Mouse (Mus musculus) CH12.LX (cell line): ENCODE data around the gene Ankrd39. TPM values are rescaled to one million over a fixed set of nuclear protein-coding genes. Genes with fewer than 3 reads are reported as not detected.

Experiments
- DNase-seq: peaks from one replicate; pipeline ENCODE4 v3.0.0-alpha.2; 2013; ENCODE audit errors: extremely low read depth
- H3K27ac ChIP-seq: 2 replicates; pipeline ENCODE4 v1.5.1; 2012; ENCODE audit warnings: low read depth, mild to moderate bottlenecking, control low read depth, moderate library complexity; ENCODE audit not compliant: insufficient read depth
- H3K27me3 ChIP-seq: replicated peaks from 2 replicates; pipeline ENCODE3; 2012; ENCODE audit warnings: inconsistent platforms
- H3K36me3 ChIP-seq, 2 experiments: replicated peaks in 1 of 2; 2 replicates each; pipeline versions ENCODE3 to v1.6.1; 2012; ENCODE audit warnings: inconsistent platforms in 1 of 2, low read length in 1 of 2, mild to moderate bottlenecking in 1 of 2, mixed read lengths in 1 of 2, moderate library complexity in 1 of 2; ENCODE audit not compliant: control insufficient read depth in 1 of 2, insufficient read depth in 1 of 2
- H3K4me1 ChIP-seq, 2 experiments: 2 replicates each; pipeline ENCODE4 v1.6.1; 2012; ENCODE audit warnings: inconsistent platforms in 1 of 2, moderate library complexity in 1 of 2; ENCODE audit not compliant: insufficient read depth in 2 of 2, control insufficient read depth in 1 of 2
- H3K4me2 ChIP-seq: 2 replicates; pipeline ENCODE4 v1.6.1; 2012; ENCODE audit warnings: low read depth, mild to moderate bottlenecking, control low read depth; ENCODE audit not compliant: poor library complexity, insufficient read depth, severe bottlenecking
- H3K4me3 ChIP-seq, 3 experiments: fragments of 150-350 bp in 1 of 3; sonication (generic) in 1 of 3; replicated peaks in 1 of 3; 2 replicates each; pipeline versions ENCODE3 to v1.5.1; 2011 to 2012; ENCODE audit warnings: low read depth in 2 of 3, low read length in 2 of 3, mild to moderate bottlenecking in 2 of 3, moderate library complexity in 2 of 3, control low read depth in 1 of 3, improper control_type of control experiment in 1 of 3, inconsistent platforms in 1 of 3, mixed read lengths in 1 of 3; ENCODE audit not compliant: poor library complexity in 1 of 3
- H3K79me2 ChIP-seq: replicated peaks from 2 replicates; pipeline ENCODE4 v1.6.1; 2012; ENCODE audit warnings: mild to moderate bottlenecking, moderate library complexity; ENCODE audit not compliant: control insufficient read depth, poor library complexity, insufficient read depth, severe bottlenecking; ENCODE audit errors: extremely low read depth
- H3K9ac ChIP-seq: 2 replicates; pipeline ENCODE4 v1.6.1; 2012; ENCODE audit warnings: low read depth, mild to moderate bottlenecking, control low read depth, moderate library complexity; ENCODE audit not compliant: insufficient read depth
- H3K9me3 ChIP-seq: replicated peaks from 2 replicates; pipeline ENCODE3; 2012; ENCODE audit warnings: low read length, inconsistent platforms, mixed read lengths
- CHD1 ChIP-seq: IDR thresholded peaks from 2 replicates; pipeline ENCODE4 v1.6.1; 2012; ENCODE audit warnings: low read depth, low read length, improper control_type of control experiment, inconsistent platforms
- CHD2 ChIP-seq: IDR thresholded peaks from 2 replicates; pipeline ENCODE4 v1.6.1; 2011; ENCODE audit warnings: low read length, improper control_type of control experiment
- CTCF ChIP-seq, 2 experiments: IDR thresholded peaks in 1 of 2; conservative IDR thresholded peaks in 1 of 2; 2 replicates each; pipeline ENCODE4 v1.5.1; 2011 to 2012; ENCODE audit warnings: low read depth in 2 of 2, low read length in 2 of 2, improper control_type of control experiment in 1 of 2, inconsistent platforms in 1 of 2, mild to moderate bottlenecking in 1 of 2, moderate library complexity in 1 of 2
- E2F4 ChIP-seq: IDR thresholded peaks from 2 replicates; pipeline ENCODE4 v1.6.1; 2011; ENCODE audit warnings: low read depth, low read length, improper control_type of control experiment; ENCODE audit not compliant: insufficient replicate concordance
- ELF1 ChIP-seq: IDR thresholded peaks from 2 replicates; pipeline ENCODE4 v1.6.1; 2014; ENCODE audit warnings: low read depth, mild to moderate bottlenecking, inconsistent platforms, low read length, improper control_type of control experiment
- EP300 ChIP-seq: IDR thresholded peaks from 2 replicates; pipeline ENCODE4 v1.6.1; 2011; ENCODE audit warnings: low read length, improper control_type of control experiment
- HCFC1 ChIP-seq: IDR thresholded peaks from 2 replicates; pipeline ENCODE4 v1.6.1; 2012; ENCODE audit warnings: low read depth, mild to moderate bottlenecking, inconsistent platforms, low read length, improper control_type of control experiment
- IRF4 ChIP-seq: IDR thresholded peaks from 2 replicates; pipeline ENCODE4 v1.6.1; 2014; ENCODE audit warnings: low read depth, mild to moderate bottlenecking, inconsistent platforms, low read length, improper control_type of control experiment
- JUND ChIP-seq: conservative IDR thresholded peaks from 2 replicates; pipeline ENCODE4 v1.6.1; 2011; ENCODE audit warnings: low read depth, low read length, improper control_type of control experiment
- KAT2A ChIP-seq: IDR thresholded peaks from 2 replicates; pipeline ENCODE4 v1.6.1; 2012; ENCODE audit warnings: low read length, improper control_type of control experiment, inconsistent platforms; ENCODE audit not compliant: insufficient replicate concordance
- MAX ChIP-seq: IDR thresholded peaks from 2 replicates; pipeline ENCODE4 v1.6.1; 2011; ENCODE audit warnings: low read length, improper control_type of control experiment
- MAZ ChIP-seq: IDR thresholded peaks from 2 replicates; pipeline ENCODE4 v1.6.1; 2012; ENCODE audit warnings: low read depth, mild to moderate bottlenecking, inconsistent platforms, low read length, improper control_type of control experiment, moderate library complexity
- MEF2A ChIP-seq: IDR thresholded peaks from 2 replicates; pipeline ENCODE4 v1.6.1; 2014; ENCODE audit warnings: low read depth, mild to moderate bottlenecking, inconsistent platforms, low read length, improper control_type of control experiment, borderline replicate concordance
- MXI1 ChIP-seq: IDR thresholded peaks from 2 replicates; pipeline ENCODE4 v1.6.1; 2011; ENCODE audit warnings: mild to moderate bottlenecking, low read depth, low read length, improper control_type of control experiment
- NELFE ChIP-seq: IDR thresholded peaks from 2 replicates; pipeline ENCODE4 v1.6.1; 2011; ENCODE audit warnings: low read depth, low read length, improper control_type of control experiment
- NRF1 ChIP-seq: IDR thresholded peaks from 2 replicates; pipeline ENCODE4 v1.6.1; 2014; ENCODE audit warnings: low read depth, mild to moderate bottlenecking, inconsistent platforms, low read length, improper control_type of control experiment, moderate library complexity
- PAX5 ChIP-seq: IDR thresholded peaks from 2 replicates; pipeline ENCODE4 v1.6.1; 2012; ENCODE audit warnings: low read length, inconsistent platforms, mixed read lengths
- POLR2A ChIP-seq: IDR thresholded peaks from 2 replicates; pipeline ENCODE4 v1.6.1; 2011; ENCODE audit warnings: low read depth, mild to moderate bottlenecking, improper control_type of control experiment, low read length
- POLR2AphosphoS2 ChIP-seq: IDR thresholded peaks from 2 replicates; pipeline ENCODE4 v1.6.1; 2011; ENCODE audit warnings: low read depth, low read length, improper control_type of control experiment
- RAD21 ChIP-seq: IDR thresholded peaks from 2 replicates; pipeline ENCODE4 v1.6.1; 2011; ENCODE audit warnings: low read depth, mild to moderate bottlenecking, low read length, improper control_type of control experiment, moderate library complexity
- SIN3A ChIP-seq: IDR thresholded peaks from 2 replicates; pipeline ENCODE4 v1.6.1; 2012; ENCODE audit warnings: low read length, improper control_type of control experiment, inconsistent platforms
- SMC3 ChIP-seq: IDR thresholded peaks from 2 replicates; pipeline ENCODE4 v1.6.1; 2011; ENCODE audit warnings: low read depth, low read length, improper control_type of control experiment
- TCF12 ChIP-seq: IDR thresholded peaks from 2 replicates; pipeline ENCODE4 v1.6.1; 2014; ENCODE audit warnings: low read depth, mild to moderate bottlenecking, inconsistent platforms, low read length, improper control_type of control experiment
- USF1 ChIP-seq: IDR thresholded peaks from 2 replicates; pipeline ENCODE4 v1.6.1; 2014; ENCODE audit warnings: low read depth, mild to moderate bottlenecking, inconsistent platforms, low read length, improper control_type of control experiment
- ZC3H11A ChIP-seq: IDR thresholded peaks from 2 replicates; pipeline ENCODE4 v1.6.1; 2012; ENCODE audit warnings: low read depth, mild to moderate bottlenecking, inconsistent platforms, low read length, improper control_type of control experiment
- ZKSCAN1 ChIP-seq: IDR thresholded peaks from 2 replicates; pipeline ENCODE4 v1.6.1; 2012; ENCODE audit warnings: low read depth, inconsistent platforms, low read length, improper control_type of control experiment, borderline replicate concordance
- ZMIZ1 ChIP-seq: IDR thresholded peaks from 2 replicates; pipeline ENCODE4 v1.6.1; 2012; ENCODE audit warnings: low read depth, mild to moderate bottlenecking, inconsistent platforms, low read length, improper control_type of control experiment
- dilution Hi-C: fragments of 300-500 bp; cut with MboI; formaldehyde crosslinking; loops from 2 replicates; pipeline ENCODE4 v1.14.3; 2020; ENCODE audit warnings: low sequenced_read_pairs; ENCODE audit not compliant: extremely low pct_unique_long_range_greater_than_20kb, extremely low pct_ligation_motif_present
- in situ Hi-C: fragments of 300-500 bp; cut with MboI; formaldehyde crosslinking; loops from 3 replicates; pipeline ENCODE4 v1.14.3; 2019; ENCODE audit warnings: low sequenced_read_pairs, low pct_ligation_motif_present, low pct_unique_long_range_greater_than_20kb, mixed read lengths
- polyA plus RNA-seq: library from polyadenylated mRNA; unstranded; fragments of >175 nt; gene quantifications from 2 replicates; pipeline ENCODE4 v1.2.1, GENCODE M21; 2012; ENCODE audit warnings: low read depth; ENCODE audit not compliant: insufficient read length
- total RNA-seq, 2 experiments: library from RNA; depleted of rRNA; stranded (reverse); fragments of 300-350 nt in 1 of 2; fragments of >200 nt in 1 of 2; gene quantifications; 2 replicates each; pipeline ENCODE4 v1.2.3; 2012 to 2014

Gene Ankrd39
- total and polyA plus RNA-seq, 3 experiments = 4.3 to 14.8 (median 11.6) TPM

- TF ChIP-seq POLR2AphosphoS2 = no peak
- peak; percentile 0; the same call in 1 of the 2 replicates for TF ChIP-seq TCF12
- peak in 1 of 2 experiments; percentile 18; a peak in 1 of 4 replicates for TF ChIP-seq CTCF (conservative IDR thresholded peaks at IDR 0.05 in 1 of 2, IDR thresholded peaks at IDR 0.05 in 1 of 2; ENCODE audit: low read depth in 2 of 2, low read length in 2 of 2)
- no peak for TF ChIP-seq RAD21
- TF ChIP-seq EP300 = no peak
- TF ChIP-seq NRF1 = peak; percentile 80
- TF ChIP-seq E2F4 = no peak
- TF ChIP-seq MAZ = no peak
- 0 out of 2 replicates have a peak, but pooled peaks have one; percentile 8 for TF ChIP-seq MXI1
- TF ChIP-seq, all 38 proteins: peak for 4
- Histone ChIP-seq H3K27me3 (no peaks in the 10 kb centered on the region), H3K36me3 (peaks cover 4 to 30% of the 10 kb centered on the region in 2 experiments), H3K4me3 (peak overlapping the region; percentile 80 to 99 (median 94)), H3K4me2 (peak overlapping the region; percentile 89), H3K9me3 (no peaks in the 10 kb centered on the region), H3K27ac (peak overlapping the region; percentile 19; the same call in 1 of the 2 replicates), H3K9ac (peak overlapping the region; percentile 85), H3K4me1 (peaks cover 12 to 36% of the 10 kb centered on the region in 2 experiments), H3K79me2 (no peaks in the 10 kb centered on the region)
- dilution Hi-C loops = no loop called here
- in situ Hi-C loops = no loop called here
- DNase-seq = no peak
These were observed 34.9 kb downstream of the Ankrd39 start for GRCm38 (mm10) chr1:36512089-36512965.

- dilution Hi-C loops (no loop called here), in situ Hi-C loops (no loop called here)
- Histone ChIP-seq H3K27ac (peak within 1 kb of the TSS; percentile 19; the same call in 1 of the 2 replicates), H3K27me3 (no peaks in the 10 kb centered on the region), H3K79me2 (no peaks in the 10 kb centered on the region), H3K4me2 (peak within 1 kb of the TSS; percentile 89), H3K4me1 (peaks cover 12 to 41% of the 10 kb centered on the region in 2 experiments), H3K4me3 (peak within 1 kb of the TSS; percentile 80 to 99 (median 94)), H3K36me3 (peaks cover 4 to 30% of the 10 kb centered on the region in 2 experiments), H3K9me3 (no peaks in the 10 kb centered on the region), H3K9ac (peak within 1 kb of the TSS; percentile 85)
- DNase-seq = peak; percentile 93
- peak; percentile 80 for TF ChIP-seq HCFC1
- no peak for TF ChIP-seq MEF2A
- no peak for TF ChIP-seq JUND
- peak; percentile 87 for TF ChIP-seq SIN3A
- TF ChIP-seq NRF1 = no peak
- peak; percentile 50; the same call in 1 of the 2 replicates for TF ChIP-seq MAZ
- TF ChIP-seq MXI1 = peak; percentile 77
- TF ChIP-seq CTCF (conservative IDR thresholded peaks at IDR 0.05 in 1 of 2, IDR thresholded peaks at IDR 0.05 in 1 of 2; ENCODE audit: low read depth in 2 of 2, low read length in 2 of 2) = peak in 1 of 2 experiments; percentile 55; a peak in 2 of 4 replicates
- TF ChIP-seq EP300 = no peak
- TF ChIP-seq ZKSCAN1 = no peak
- TF ChIP-seq ELF1 = peak; percentile 47
- TF ChIP-seq MAX = no peak
- TF ChIP-seq ZMIZ1 = 0 out of 2 replicates have a peak, but pooled peaks have one; percentile 29
- TF ChIP-seq POLR2A = peak; percentile 77
- TF ChIP-seq SMC3 = no peak
- TF ChIP-seq USF1 = no peak
- peak; percentile 72 for TF ChIP-seq TCF12
- TF ChIP-seq ZC3H11A = no peak
- peak; percentile 13; the same call in 1 of the 2 replicates for TF ChIP-seq IRF4
- TF ChIP-seq POLR2AphosphoS2 = no peak
- TF ChIP-seq NELFE = peak; percentile 49; the same call in 1 of the 2 replicates
- TF ChIP-seq PAX5 = no peak
- TF ChIP-seq KAT2A = peak; percentile 50; the same call in 1 of the 2 replicates
- no peak for TF ChIP-seq CHD1
- peak; percentile 91 for TF ChIP-seq CHD2
These were observed 35.8 kb downstream of the Ankrd39 start, which contains the start of gene Cnnm3 for GRCm38 (mm10) chr1:36511289-36512021. TSS of gene Cnnm3 (plus strand) at chr1:36511867.
